Mouse (Mus musculus) cortical plate, adult 2 months (tissue): Measurements from ENCODE around the gene Hist1h2ab. TPM values are rescaled to one million over a fixed set of nuclear protein-coding genes. Genes with fewer than 3 reads are reported as not detected.
"Not testable (repeated sequence)": the region's sequence is repeated elsewhere in the genome, so short reads cannot be mapped to it uniquely, and the experiment has no call there.

Source experiments
- H3K27ac ChIP-seq: fragments of 200-500 bp; 2 replicates; pipeline ENCODE4 v1.5.1; 2012; ENCODE audit warnings: low read length, control low read depth, inconsistent platforms; ENCODE audit not compliant: insufficient read depth
- H3K4me1 ChIP-seq: fragments of 200-500 bp; 2 replicates; pipeline ENCODE4 v1.6.1; 2011; ENCODE audit warnings: low read length; ENCODE audit not compliant: control insufficient read depth, insufficient read depth
- H3K4me3 ChIP-seq: fragments of 200-500 bp; 2 replicates; pipeline ENCODE4 v1.5.1; 2011; ENCODE audit warnings: mild to moderate bottlenecking, low read length, control low read depth; ENCODE audit not compliant: insufficient read depth
- CTCF ChIP-seq: fragments of 200-500 bp; IDR thresholded peaks from 2 replicates; pipeline ENCODE4 v1.5.1; 2011; ENCODE audit warnings: mild to moderate bottlenecking, control low read depth, low read length; ENCODE audit not compliant: insufficient read depth; ENCODE audit errors: extremely low read depth
- POLR2A ChIP-seq: fragments of 200-500 bp; IDR thresholded peaks from 2 replicates; pipeline ENCODE4 v1.6.1; 2011; ENCODE audit warnings: mild to moderate bottlenecking, low read length, control low read depth; ENCODE audit not compliant: insufficient read depth; ENCODE audit errors: extremely low read depth
- polyA plus RNA-seq: library from polyadenylated mRNA; depleted of rRNA; stranded (reverse); fragments of >200 nt; gene quantifications from 2 replicates; pipeline ENCODE4 v1.2.3, GENCODE M21; 2012; rRNA removed

The Hist1h2ab gene
- polyA plus RNA-seq = 1.6 and 1.9 TPM in 2 replicates

DNA sequence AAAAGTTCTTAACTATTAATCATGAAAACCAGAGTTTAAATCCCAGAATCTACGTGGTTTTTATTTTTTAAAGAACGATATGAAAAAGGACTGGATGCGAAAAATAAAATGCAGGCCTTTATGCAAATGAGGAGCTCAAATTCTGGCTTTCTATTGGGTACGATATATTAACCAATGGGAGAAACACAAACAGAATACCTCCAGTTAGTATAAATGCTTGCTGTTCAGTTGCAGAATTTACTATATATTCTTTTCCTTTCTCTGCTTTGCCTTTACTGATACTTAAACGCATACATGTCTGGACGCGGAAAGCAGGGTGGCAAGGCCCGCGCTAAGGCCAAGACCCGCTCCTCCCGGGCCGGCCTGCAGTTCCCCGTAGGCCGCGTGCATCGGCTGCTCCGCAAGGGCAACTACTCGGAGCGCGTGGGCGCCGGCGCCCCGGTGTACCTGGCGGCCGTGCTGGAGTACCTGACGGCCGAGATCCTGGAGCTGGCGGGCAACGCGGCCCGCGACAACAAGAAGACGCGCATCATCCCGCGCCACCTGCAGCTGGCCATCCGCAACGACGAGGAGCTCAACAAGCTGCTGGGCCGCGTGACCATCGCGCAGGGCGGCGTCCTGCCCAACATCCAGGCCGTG, at the start of gene Hist1h2ab:
TSS of gene Hist1h2ab (plus strand) at position 288 of the 639 bp plus-strand sequence.
- peak; percentile 64; the same call in 1 of the 2 replicates for TF ChIP-seq POLR2A
- Histone ChIP-seq H3K27ac (peak within 1 kb of the TSS; percentile 98), H3K4me3 (peak within 1 kb of the TSS; percentile 40)
- H3K4me1 ChIP-seq = not testable (repeated sequence)

DNA sequence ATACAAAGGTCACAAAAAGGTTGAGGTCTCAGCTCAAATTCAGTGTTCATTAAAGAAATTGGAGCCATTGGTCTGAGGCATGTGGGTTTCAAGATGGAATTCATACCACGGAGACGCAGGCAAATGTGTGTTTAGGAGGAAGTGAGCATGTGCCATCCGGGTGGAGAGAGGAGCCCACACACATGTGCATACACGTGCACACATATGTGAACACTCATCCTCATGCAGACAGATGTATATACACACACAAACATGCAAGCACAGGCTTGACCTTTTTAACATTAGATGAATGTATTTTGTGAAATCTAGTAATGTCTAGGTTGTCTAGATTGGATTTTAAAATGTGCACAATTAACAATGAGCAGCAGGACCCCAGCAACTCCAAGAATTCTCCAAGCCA, 48.7 kb upstream of the Hist1h2ab start:
- Histone ChIP-seq H3K4me3 (no peak overlapping the region), H3K4me1 (no peaks in the 10 kb centered on the region), H3K27ac (no peak overlapping the region)
- TF ChIP-seq POLR2A (no peak), CTCF (no peak)

DNA sequence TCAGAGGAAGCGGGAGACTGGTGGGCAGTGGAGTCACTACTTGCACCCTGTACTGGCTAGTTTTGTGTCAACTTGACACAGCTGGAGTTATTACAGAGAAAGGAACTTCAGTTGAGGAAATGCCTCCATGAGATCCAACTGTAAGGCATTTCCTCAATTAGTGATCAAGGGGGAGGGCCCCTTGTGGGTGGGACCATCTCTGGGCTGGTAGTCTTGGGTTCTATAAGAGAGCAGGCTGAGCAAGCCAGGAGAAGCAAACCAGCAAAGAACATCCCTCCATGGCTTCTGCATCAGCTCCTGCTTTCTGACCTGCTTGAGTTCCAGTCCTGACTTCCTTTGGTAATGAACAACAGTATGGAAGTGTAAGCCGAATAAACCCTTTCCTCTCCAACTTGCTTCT, 48.1 kb upstream of the Hist1h2ab start:
- H3K4me3 ChIP-seq, H3K27ac ChIP-seq, H3K4me1 ChIP-seq: not testable (repeated sequence)

DNA sequence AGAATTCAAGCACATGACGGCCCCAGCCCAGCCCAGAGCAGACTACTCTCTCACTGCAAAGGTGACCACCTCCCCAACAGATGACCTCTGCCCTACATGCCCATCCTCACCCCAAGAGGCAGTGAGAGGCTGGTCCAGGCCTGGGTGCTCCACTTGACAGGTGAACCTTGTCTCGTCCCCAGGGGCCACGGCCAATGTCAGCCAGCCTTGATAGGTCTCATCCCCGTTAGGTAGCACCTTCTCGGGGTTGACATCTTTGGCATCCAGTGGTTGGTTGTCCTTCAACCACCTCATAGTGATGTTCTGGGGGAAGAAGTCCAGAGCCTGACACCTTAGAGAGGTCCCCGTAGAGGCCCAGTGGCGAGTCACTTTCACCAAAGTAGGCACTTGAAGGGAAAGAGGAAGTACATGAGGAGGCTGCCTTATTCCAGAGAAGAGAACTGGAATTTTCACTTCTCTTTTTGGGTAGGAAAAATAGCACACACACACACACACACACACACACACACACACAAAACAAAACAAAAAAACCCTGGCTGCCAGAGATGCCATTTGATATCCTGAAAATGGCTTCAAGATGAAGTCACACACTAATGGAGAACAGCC, 45.1 kb upstream of the Hist1h2ab start:
- no peaks in the 10 kb centered on the region for H3K4me1 ChIP-seq
- TF ChIP-seq POLR2A (no peak), CTCF (no peak)

DNA sequence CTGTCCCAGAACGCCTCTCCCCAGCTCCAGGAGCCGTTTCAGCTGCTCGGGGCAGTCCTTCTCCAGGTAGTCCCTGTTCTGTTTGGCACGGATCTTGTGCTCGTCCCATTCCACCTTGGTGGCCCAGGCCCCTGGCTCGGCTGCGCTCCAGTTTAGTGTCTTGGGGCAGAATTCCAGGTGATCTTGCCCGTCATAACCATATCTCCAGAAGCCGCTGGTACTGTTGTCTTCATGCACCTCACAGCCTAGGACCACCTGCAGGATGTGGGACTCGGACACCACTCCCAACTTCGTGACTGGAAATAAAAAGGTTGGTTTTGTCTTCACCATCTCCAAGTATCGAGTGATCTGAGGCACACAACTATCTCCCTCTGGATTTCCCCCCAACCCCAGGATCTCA, 44.2 kb upstream of the Hist1h2ab start:
- no peak overlapping the region for H3K4me3 ChIP-seq
- TF ChIP-seq POLR2A (no peak), CTCF (no peak)
- H3K4me1 ChIP-seq = no peaks in the 10 kb centered on the region
- H3K27ac ChIP-seq = no peak overlapping the region

More for the DNA sequence above, 45.1 kb upstream of the Hist1h2ab start:
- Histone ChIP-seq H3K4me3 (no peak overlapping the region), H3K27ac (no peak overlapping the region)

DNA sequence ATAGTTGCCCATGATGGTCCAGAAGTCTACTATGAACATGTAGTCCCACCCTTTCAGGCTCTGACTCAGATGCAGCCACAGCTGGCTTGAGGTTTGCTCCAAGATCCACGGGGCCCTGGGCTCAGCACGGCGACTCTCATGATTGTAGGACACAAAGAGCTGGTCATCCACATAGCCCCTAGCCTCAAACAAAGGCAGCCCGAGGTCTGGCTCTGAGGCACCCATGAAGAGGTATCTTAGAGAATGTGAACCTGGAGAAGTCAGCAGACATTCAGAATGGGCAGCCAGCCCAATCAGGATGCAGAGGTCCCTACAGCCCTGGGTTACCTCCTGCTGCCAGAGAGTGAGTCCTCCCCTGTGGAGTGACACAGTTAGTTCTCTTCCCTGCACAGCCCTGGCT, 42.9 kb upstream of the Hist1h2ab start:
- TF ChIP-seq POLR2A (no peak), CTCF (no peak)
- H3K4me1 ChIP-seq = no peaks in the 10 kb centered on the region
- H3K4me3 ChIP-seq = no peak overlapping the region
- no peak overlapping the region for H3K27ac ChIP-seq

DNA sequence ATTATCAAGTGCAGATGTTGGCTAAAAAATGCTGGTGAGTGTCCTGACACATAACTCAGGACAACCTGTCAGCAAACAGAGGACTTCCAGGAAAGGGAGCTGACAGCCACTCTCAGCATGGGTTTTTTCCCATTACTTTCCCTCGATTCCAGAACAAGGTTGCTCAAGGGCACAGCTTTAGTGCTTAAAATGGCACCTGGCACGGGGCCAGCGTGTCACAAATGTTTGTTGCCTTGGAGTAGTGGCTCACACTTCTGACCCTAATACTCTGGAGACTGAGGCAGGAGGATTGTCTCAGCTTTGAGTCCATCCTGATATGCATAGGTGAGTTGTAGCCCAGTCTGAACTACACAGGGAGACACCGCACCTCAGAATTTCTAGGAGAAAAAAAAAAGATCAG, 42.3 kb upstream of the Hist1h2ab start:
- TF ChIP-seq CTCF (no peak), POLR2A (no peak)
- no peak overlapping the region for H3K4me3 ChIP-seq

DNA sequence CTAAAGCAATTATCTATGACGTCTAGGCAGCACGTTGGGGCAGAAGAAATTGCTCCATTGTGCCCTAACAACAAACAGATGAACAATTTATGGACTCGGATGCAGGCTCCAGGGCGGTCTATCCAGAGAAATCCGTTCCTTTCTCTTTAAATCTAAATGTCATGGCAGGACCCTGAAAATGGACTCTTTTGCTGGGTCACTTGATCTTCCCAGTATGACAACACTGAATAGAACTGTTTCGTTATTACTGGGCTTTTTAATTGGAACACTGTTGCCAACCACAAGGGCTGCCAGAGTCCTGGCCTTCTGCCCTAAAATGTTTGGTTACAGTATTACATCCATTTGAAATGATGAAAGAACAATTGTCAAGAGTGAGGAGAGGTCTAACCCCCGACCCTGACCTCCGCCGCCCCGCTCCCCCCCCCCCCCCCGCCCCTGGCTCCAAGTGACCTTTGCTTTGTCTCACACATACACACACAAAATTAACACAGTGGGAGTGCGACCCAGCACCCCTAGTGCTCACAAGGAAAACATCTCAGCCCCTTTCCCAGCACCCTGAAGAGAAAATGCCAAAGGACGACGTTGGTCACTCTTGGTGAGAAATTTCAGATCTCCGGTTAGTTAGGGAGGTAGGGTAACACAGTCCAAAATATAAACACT, 41.1 kb upstream of the Hist1h2ab start:
- Histone ChIP-seq H3K27ac (no peak overlapping the region), H3K4me1 (no peaks in the 10 kb centered on the region), H3K4me3 (peak overlapping the region; percentile 59)
- TF ChIP-seq POLR2A (no peak), CTCF (no peak)

More for the DNA sequence above, 42.3 kb upstream of the Hist1h2ab start:
- Histone ChIP-seq H3K4me1 (no peaks in the 10 kb centered on the region), H3K27ac (no peak overlapping the region)

DNA sequence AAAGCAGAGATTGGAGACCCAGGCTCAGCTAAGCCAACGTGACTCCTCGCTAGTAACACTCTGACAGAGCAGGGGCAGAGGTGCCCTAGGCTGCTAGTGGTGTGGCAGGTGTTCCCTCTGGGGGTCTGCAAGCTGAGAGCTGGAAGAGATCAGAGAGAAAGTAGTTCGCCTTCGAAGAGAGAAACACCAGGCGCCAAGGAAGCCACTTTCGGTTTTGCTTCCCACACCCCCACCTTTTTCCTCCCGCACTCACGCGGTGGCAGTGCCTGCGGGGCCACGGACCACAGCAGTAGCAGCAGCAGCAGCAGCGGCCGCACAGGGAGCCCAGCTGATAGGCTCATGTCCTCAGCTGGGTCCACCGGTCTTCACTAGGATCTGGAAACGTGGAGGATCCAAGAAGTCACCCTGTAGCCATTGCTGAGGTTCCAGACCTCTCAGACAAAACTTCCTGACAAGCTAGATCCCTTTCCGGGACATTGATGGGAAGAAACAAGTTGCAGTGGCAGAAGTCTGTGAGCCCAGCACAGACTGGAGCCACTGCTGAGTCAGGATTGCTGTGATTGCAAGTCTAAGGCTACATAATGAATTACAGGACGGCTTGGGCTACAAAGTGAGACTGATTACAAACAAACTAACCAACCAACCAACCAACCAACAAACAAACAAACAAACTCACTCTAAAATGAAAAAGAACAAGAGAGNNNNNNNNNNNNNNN, 40.4 kb upstream of the Hist1h2ab start, which contains the start of gene Hfe:
TSS of gene Hfe (minus strand) at position 481 of the 716 bp plus-strand sequence.
- TF ChIP-seq POLR2A (no peak), CTCF (no peak)
- H3K4me1 ChIP-seq = no peaks in the 10 kb centered on the region
- no peak within 1 kb of the TSS for H3K27ac ChIP-seq
- peak within 1 kb of the TSS; percentile 59 for H3K4me3 ChIP-seq
